Mouse (Mus musculus) E14TG2a.4 (cell line): ENCODE data around the gene 2310011J03Rik.

Experiments
- H3K27me3 ChIP-seq: 2 replicates; pipeline ENCODE4 v1.6.1; 2014; ENCODE audit warnings: low read length, control low read depth; ENCODE audit not compliant: insufficient read depth
- H3K36me3 ChIP-seq: 2 replicates; pipeline ENCODE4 v1.6.1; 2014; ENCODE audit warnings: low read length, control low read depth; ENCODE audit not compliant: insufficient read depth
- H3K4me1 ChIP-seq: replicated peaks from 2 replicates; pipeline ENCODE4 v1.6.1; 2014; ENCODE audit warnings: low read depth, low read length, control low read depth
- H3K4me3 ChIP-seq: replicated peaks from 2 replicates; pipeline ENCODE4 v1.5.1; 2014; ENCODE audit warnings: mild to moderate bottlenecking, low read length
- H3K9me3 ChIP-seq: 2 replicates; pipeline ENCODE4 v1.6.1; 2014; ENCODE audit warnings: low read length, control low read depth
- CTCF ChIP-seq: conservative IDR thresholded peaks from 2 replicates; pipeline ENCODE4 v1.5.1; 2014; ENCODE audit warnings: low read length
- NANOG ChIP-seq: IDR thresholded peaks from 2 replicates; pipeline ENCODE4 v1.6.1; 2014; ENCODE audit warnings: borderline replicate concordance, low read length, mixed read lengths
- POU5F1 ChIP-seq: IDR thresholded peaks from 2 replicates; pipeline ENCODE4 v1.6.1; 2014; ENCODE audit warnings: low read length, borderline replicate concordance

2310011J03Rik gene

DNA sequence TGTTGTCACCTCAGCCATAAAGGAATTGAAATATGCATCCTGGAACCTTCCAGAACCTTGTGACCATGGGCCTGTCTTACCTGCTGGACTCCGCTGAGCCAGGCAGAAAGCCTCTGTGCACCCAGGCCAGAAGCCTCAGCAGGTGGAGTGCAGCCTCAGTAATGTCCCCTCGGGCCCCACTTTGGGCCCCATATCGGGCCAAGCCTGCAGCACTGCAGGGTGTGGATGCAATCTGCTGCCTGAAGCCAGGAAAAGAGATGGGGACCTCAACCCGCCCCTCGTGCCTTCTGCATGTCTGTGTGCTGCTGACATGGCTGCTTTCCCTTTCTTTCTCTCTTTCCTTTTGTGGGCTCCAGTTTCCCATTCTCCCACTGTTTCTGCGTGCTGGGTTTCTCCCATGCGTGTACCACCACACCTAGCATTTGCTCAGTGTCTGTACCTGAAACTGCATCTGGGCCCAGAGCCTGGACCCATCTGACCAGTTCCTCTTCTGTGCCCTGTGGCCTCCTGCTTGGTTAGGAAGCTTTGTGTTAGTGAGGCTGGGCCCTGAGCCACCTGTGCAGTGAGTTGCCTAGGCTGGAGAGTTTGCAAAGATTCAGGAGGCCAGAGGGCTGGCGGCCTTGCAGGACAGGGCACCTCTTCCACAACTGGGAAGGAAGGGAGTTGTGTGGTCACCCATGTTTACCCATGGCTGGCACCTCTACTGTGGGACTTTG, 48.3 kb downstream of the 2310011J03Rik start:
- Histone ChIP-seq H3K4me1 (peaks cover 93% of the 10 kb centered on the region), H3K4me3 (peak overlapping the region; percentile 35; the same call in 1 of the 2 replicates), H3K9me3 (no peaks in the 10 kb centered on the region), H3K36me3 (peaks cover 98% of the 10 kb centered on the region), H3K27me3 (no peaks in the 10 kb centered on the region)
- TF ChIP-seq CTCF = no peak
- no peak for TF ChIP-seq NANOG
- no peak for TF ChIP-seq POU5F1

DNA sequence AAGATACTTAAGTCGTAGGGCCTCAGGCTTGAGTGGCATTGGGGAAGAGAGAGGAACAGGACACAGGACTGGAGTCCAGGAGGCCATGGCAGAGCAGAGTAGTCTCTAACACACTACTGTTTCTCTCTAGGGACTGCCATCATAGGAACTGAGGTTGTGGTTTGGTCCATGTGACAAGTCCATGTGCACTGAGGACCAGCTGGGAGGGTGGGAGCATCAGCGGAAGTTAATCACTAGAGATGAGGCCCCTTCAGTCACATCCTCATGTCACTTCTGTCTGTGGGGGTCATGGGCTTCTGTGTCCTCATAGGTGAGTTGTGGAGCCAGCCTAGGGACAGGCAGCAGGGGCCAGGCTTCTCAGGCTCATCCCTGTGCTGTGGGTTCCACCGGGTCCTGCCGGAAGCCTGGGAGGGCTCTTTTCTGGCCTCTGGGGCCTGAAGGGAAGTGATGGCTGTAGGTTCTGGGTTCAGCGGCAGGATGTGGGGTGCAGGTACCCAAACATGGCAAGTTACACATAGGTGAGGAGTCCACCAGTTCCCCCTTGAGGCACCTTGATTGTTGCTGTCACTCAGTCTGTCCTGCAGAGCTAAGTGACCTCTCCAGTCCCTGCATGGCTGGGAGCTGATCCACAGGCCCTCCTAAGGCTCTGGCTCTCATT, 49.0 kb downstream of the 2310011J03Rik start:
- H3K27me3 ChIP-seq = no peaks in the 10 kb centered on the region
- peak overlapping the region; percentile 35 for H3K4me3 ChIP-seq
- H3K36me3 ChIP-seq = peaks cover 98% of the 10 kb centered on the region
- no peak for TF ChIP-seq POU5F1
- no peak for TF ChIP-seq CTCF
- TF ChIP-seq NANOG = no peak
- peaks cover 95% of the 10 kb centered on the region for H3K4me1 ChIP-seq
- H3K9me3 ChIP-seq = no peaks in the 10 kb centered on the region

DNA sequence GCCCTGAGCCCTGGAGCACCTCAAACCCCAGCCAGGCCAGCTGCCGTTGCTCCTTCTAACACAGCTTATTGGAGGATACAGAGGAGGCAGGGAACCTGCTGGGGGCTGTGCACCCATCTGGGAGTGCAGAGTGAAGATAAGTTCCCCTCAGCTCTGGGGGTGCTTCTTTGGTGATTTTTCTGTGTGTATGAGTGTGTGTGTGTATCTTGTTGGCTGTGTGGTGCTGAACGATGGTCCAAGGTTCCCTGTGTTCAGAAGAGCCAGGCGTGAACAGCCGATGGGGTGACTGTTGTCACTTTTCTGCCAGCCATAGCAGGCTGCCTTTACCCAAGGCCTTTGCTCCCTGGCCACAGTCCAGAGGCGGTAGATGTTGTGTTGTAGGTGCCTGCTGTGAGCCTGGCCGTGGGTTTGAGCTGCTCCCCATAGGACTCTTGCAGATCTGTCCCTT, 49.6 kb downstream of the 2310011J03Rik start:
- Histone ChIP-seq H3K9me3 (no peaks in the 10 kb centered on the region), H3K36me3 (peaks cover 95% of the 10 kb centered on the region), H3K4me1 (peaks cover 95% of the 10 kb centered on the region), H3K27me3 (no peaks in the 10 kb centered on the region), H3K4me3 (peak overlapping the region; percentile 35; the same call in 1 of the 2 replicates)
- TF ChIP-seq CTCF (no peak), POU5F1 (no peak), NANOG (no peak)

DNA sequence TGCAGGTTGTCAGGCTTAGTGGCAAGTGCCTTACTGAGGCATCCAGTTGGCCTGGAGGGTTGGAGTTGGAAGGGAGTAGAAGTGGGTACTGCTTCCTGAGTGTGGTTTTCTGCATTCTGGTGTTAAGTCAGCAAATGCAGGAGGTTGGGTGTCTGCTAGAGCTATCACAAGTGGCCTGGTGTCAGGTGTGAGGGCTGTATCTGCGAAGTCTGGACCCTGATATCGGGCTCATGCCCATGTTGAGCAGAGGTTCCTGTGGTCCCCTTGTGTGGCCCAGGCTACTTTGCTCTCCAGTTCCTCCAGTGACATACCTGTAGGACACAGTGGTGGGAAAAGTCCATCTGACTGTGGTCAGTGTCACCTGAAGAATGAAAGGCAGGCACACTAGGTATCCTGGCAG, 50.2 kb downstream of the 2310011J03Rik start:
- Histone ChIP-seq H3K4me1 (peaks cover 91% of the 10 kb centered on the region), H3K27me3 (no peaks in the 10 kb centered on the region), H3K36me3 (peaks cover 88% of the 10 kb centered on the region), H3K9me3 (no peaks in the 10 kb centered on the region), H3K4me3 (0 out of 2 replicates have a peak overlapping the region, but pooled peaks have one; percentile 35)
- TF ChIP-seq CTCF = no peak
- no peak for TF ChIP-seq POU5F1
